Mouse (Mus musculus) limb, embryonic 14.5 days (tissue): Measurements from ENCODE around the gene Hbb-y. TPM values are rescaled to one million over a fixed set of nuclear protein-coding genes. Genes with fewer than 3 reads are reported as not detected.

Experiments used
- ATAC-seq: fragments of 200-750 bp; cut with Nextera tagmentation; 2 replicates; pipeline ENCODE4 v1.8.0; 2017; ENCODE audit warnings: low read depth, moderate number of reproducible peaks, moderate TSS enrichment; ENCODE audit not compliant: low FRiP score
- DNase-seq: peaks from one replicate; pipeline ENCODE4 v3.0.0-alpha.2; 2015; ENCODE audit warnings: low spot score
- H3K27ac ChIP-seq: fragments of 300-500 bp; sonication (generic); replicated peaks from 2 replicates; pipeline ENCODE4 v1.5.1; 2014; ENCODE audit warnings: low read depth, mild to moderate bottlenecking, low read length, moderate library complexity, mixed read lengths
- H3K27me3 ChIP-seq: fragments of 300-500 bp; sonication (generic); 2 replicates; pipeline ENCODE4 v1.6.1; 2014; ENCODE audit warnings: low read length, mixed read lengths; ENCODE audit not compliant: control insufficient read depth, insufficient read depth
- H3K36me3 ChIP-seq: fragments of 300-500 bp; sonication (generic); 2 replicates; pipeline ENCODE4 v1.6.1; 2014; ENCODE audit warnings: mild to moderate bottlenecking, low read length, moderate library complexity, mixed read lengths; ENCODE audit not compliant: control insufficient read depth, insufficient read depth
- H3K4me1 ChIP-seq: fragments of 300-500 bp; sonication (generic); 2 replicates; pipeline ENCODE4 v1.6.1; 2014; ENCODE audit warnings: antibody characterized with exemption, low read length, mixed read lengths; ENCODE audit not compliant: control insufficient read depth, insufficient read depth
- H3K4me2 ChIP-seq: fragments of 300-500 bp; sonication (generic); replicated peaks from 2 replicates; pipeline ENCODE4 v1.6.1; 2014; ENCODE audit warnings: low read depth, mild to moderate bottlenecking, low read length, moderate library complexity; ENCODE audit not compliant: severe bottlenecking
- H3K4me3 ChIP-seq: fragments of 300-500 bp; sonication (generic); replicated peaks from 2 replicates; pipeline ENCODE4 v1.5.1; 2014; ENCODE audit warnings: low read length
- H3K9ac ChIP-seq: fragments of 300-500 bp; sonication (generic); 2 replicates; pipeline ENCODE4 v1.6.1; 2014; ENCODE audit warnings: mild to moderate bottlenecking, low read depth, low read length, moderate library complexity; ENCODE audit not compliant: severe bottlenecking
- H3K9me3 ChIP-seq: fragments of 300-500 bp; sonication (generic); 2 replicates; pipeline ENCODE4 v1.6.1; 2016; ENCODE audit warnings: low read length; ENCODE audit not compliant: control insufficient read depth
- POLR2A ChIP-seq: fragments of 200-500 bp; IDR thresholded peaks from 2 replicates; pipeline ENCODE4 v1.8.0; 2012; ENCODE audit warnings: inconsistent platforms, mild to moderate bottlenecking, moderate library complexity, borderline replicate concordance; ENCODE audit not compliant: insufficient read depth, insufficient read length; ENCODE audit errors: extremely low read depth
- WGBS: fragments of 180-500 bp; shearing (Covaris S2); extraction: QIAGEN DNeasy Blood & Tissue Kit; methylation state at CpG from one replicate; pipeline ENCODE4 v1.1.7; 2014; 5-methylcytosine and 5-hydroxymethylcytosine counted together
- polyA plus RNA-seq, 2 experiments: library from polyadenylated mRNA; depleted of rRNA in 1 of 2; stranded (reverse) in 1 of 2; unstranded in 1 of 2; fragments of >200 nt; fragmentation: Nextera tagmentation in 1 of 2; extraction: Ambion mirVana in 1 of 2; gene quantifications; 2 replicates each; pipeline versions ENCODE4 v1.2.1 to v1.2.3; 2012 to 2014

Hbb-y gene
- polyA plus RNA-seq, 2 experiments: 702 to 1,395 TPM

- Histone ChIP-seq H3K4me2 (no peak overlapping the region), H3K4me1 (no peaks in the 10 kb centered on the region), H3K9me3 (no peaks in the 10 kb centered on the region), H3K27me3 (no peaks in the 10 kb centered on the region), H3K4me3 (no peak overlapping the region), H3K27ac (no peak overlapping the region), H3K36me3 (no peaks in the 10 kb centered on the region), H3K9ac (no peak overlapping the region)
- no peak for TF ChIP-seq POLR2A
- DNase-seq (no peak), ATAC-seq (no peak)
- WGBS: 63% methylated on average over 1 of the region's 1 CpGs
Observed at GRCm38 (mm10) chr7:103812174-103812573, 40.8 kb downstream of the Hbb-y start.

GRCm38 (mm10) chr7:103811223-103811845 lies 41.7 kb downstream of the Hbb-y start:
- Histone ChIP-seq H3K4me3 (no peak overlapping the region), H3K4me2 (no peak overlapping the region), H3K9me3 (no peaks in the 10 kb centered on the region), H3K27ac (no peak overlapping the region), H3K9ac (no peak overlapping the region), H3K4me1 (no peaks in the 10 kb centered on the region), H3K36me3 (no peaks in the 10 kb centered on the region), H3K27me3 (no peaks in the 10 kb centered on the region)
- WGBS: 94% methylated on average over 1 of the region's 1 CpGs
- no peak for ATAC-seq
- DNase-seq: no peak
- no peak for TF ChIP-seq POLR2A

GRCm38 (mm10) chr7:103810746-103811145 lies 42.3 kb downstream of the Hbb-y start:
- H3K27me3 ChIP-seq: no peaks in the 10 kb centered on the region
- H3K4me1 ChIP-seq: no peaks in the 10 kb centered on the region
- no peak overlapping the region for H3K27ac ChIP-seq
- no peak for ATAC-seq
- H3K4me3 ChIP-seq: no peak overlapping the region
- no peak overlapping the region for H3K4me2 ChIP-seq
- no peak for DNase-seq
- 76% methylated on average over 3 of the region's 3 CpGs for WGBS
- no peaks in the 10 kb centered on the region for H3K36me3 ChIP-seq
- no peaks in the 10 kb centered on the region for H3K9me3 ChIP-seq
- TF ChIP-seq POLR2A: no peak
- no peak overlapping the region for H3K9ac ChIP-seq

GRCm38 (mm10) chr7:103810296-103810695 lies 42.7 kb downstream of the Hbb-y start:
- no peaks in the 10 kb centered on the region for H3K27me3 ChIP-seq
- TF ChIP-seq POLR2A: no peak
- no peak overlapping the region for H3K9ac ChIP-seq
- no peak overlapping the region for H3K4me2 ChIP-seq
- H3K27ac ChIP-seq: no peak overlapping the region
- WGBS: 88% methylated on average over 1 of the region's 1 CpGs
- no peaks in the 10 kb centered on the region for H3K4me1 ChIP-seq
- no peak for DNase-seq
- H3K36me3 ChIP-seq: no peaks in the 10 kb centered on the region
- ATAC-seq: no peak
- H3K9me3 ChIP-seq: no peaks in the 10 kb centered on the region
- no peak overlapping the region for H3K4me3 ChIP-seq

- no peak overlapping the region for H3K4me3 ChIP-seq
- H3K27me3 ChIP-seq: no peaks in the 10 kb centered on the region
- no peak for TF ChIP-seq POLR2A
- no peaks in the 10 kb centered on the region for H3K4me1 ChIP-seq
- DNase-seq (no peak), ATAC-seq (no peak)
- H3K36me3 ChIP-seq: no peaks in the 10 kb centered on the region
- H3K9ac ChIP-seq: no peak overlapping the region
- no peak overlapping the region for H3K27ac ChIP-seq
- WGBS: 64% methylated on average over 1 of the region's 1 CpGs
- H3K4me2 ChIP-seq: no peak overlapping the region
- no peaks in the 10 kb centered on the region for H3K9me3 ChIP-seq
Observed at GRCm38 (mm10) chr7:103809801-103810155, 43.2 kb downstream of the Hbb-y start.
